Mouse (Mus musculus) cortical plate, adult 2 months (tissue): Measurements from ENCODE around the gene Gm4756.

Experiments
- CTCF ChIP-seq: fragments of 200-500 bp; IDR thresholded peaks from 2 replicates; pipeline ENCODE4 v1.5.1; 2011; ENCODE audit warnings: mild to moderate bottlenecking, control low read depth, low read length; ENCODE audit not compliant: insufficient read depth; ENCODE audit errors: extremely low read depth
- POLR2A ChIP-seq: fragments of 200-500 bp; IDR thresholded peaks from 2 replicates; pipeline ENCODE4 v1.6.1; 2011; ENCODE audit warnings: mild to moderate bottlenecking, low read length, control low read depth; ENCODE audit not compliant: insufficient read depth; ENCODE audit errors: extremely low read depth

- TF ChIP-seq CTCF: no peak
- TF ChIP-seq POLR2A: no peak
Observed at GRCm38 (mm10) chr12:72583099-72583498, 66.4 kb downstream of the Gm4756 start.
